Mouse (Mus musculus) limb, embryonic 11.5 days (tissue): ENCODE data around the gene Gm3625. TPM values are rescaled to one million over a fixed set of nuclear protein-coding genes. Genes with fewer than 3 reads are reported as not detected.
A peak's percentile ranks its signal among the peaks of the same experiment; 100 is the strongest.

Experiments
- ATAC-seq: fragments of 200-750 bp; cut with Nextera tagmentation; 2 replicates; pipeline ENCODE4 v1.8.0; 2017; ENCODE audit warnings: low read depth; ENCODE audit not compliant: insufficient number of reproducible peaks, low FRiP score, low TSS enrichment
- DNase-seq: peaks from one replicate; pipeline ENCODE4 v3.0.0-alpha.2; 2015; ENCODE audit warnings: low spot score
- H3K27ac ChIP-seq: fragments of 300-500 bp; sonication (generic); replicated peaks from 2 replicates; pipeline ENCODE4 v1.5.1; 2014; ENCODE audit warnings: low read depth, mild to moderate bottlenecking, low read length
- H3K27me3 ChIP-seq: fragments of 300-500 bp; sonication (generic); 2 replicates; pipeline ENCODE4 v1.6.1; 2014; ENCODE audit warnings: mild to moderate bottlenecking, low read length, mixed read lengths; ENCODE audit not compliant: control insufficient read depth, insufficient read depth
- H3K36me3 ChIP-seq: fragments of 300-500 bp; sonication (generic); 2 replicates; pipeline ENCODE4 v1.6.1; 2014; ENCODE audit warnings: mild to moderate bottlenecking, low read length, moderate library complexity, mixed read lengths; ENCODE audit not compliant: control insufficient read depth, insufficient read depth
- H3K4me1 ChIP-seq: fragments of 300-500 bp; sonication (generic); 2 replicates; pipeline ENCODE4 v1.6.1; 2014; ENCODE audit warnings: low read length, mixed read lengths; ENCODE audit not compliant: control insufficient read depth, insufficient read depth
- H3K4me2 ChIP-seq: fragments of 300-500 bp; sonication (generic); 2 replicates; pipeline ENCODE4 v1.6.1; 2014; ENCODE audit warnings: low read depth, mild to moderate bottlenecking, moderate library complexity; ENCODE audit not compliant: severe bottlenecking
- H3K4me3 ChIP-seq: fragments of 300-500 bp; sonication (generic); 2 replicates; pipeline ENCODE4 v1.5.1; 2014; ENCODE audit warnings: low read depth, low read length
- H3K9ac ChIP-seq: fragments of 300-500 bp; sonication (generic); 2 replicates; pipeline ENCODE4 v1.6.1; 2014; ENCODE audit warnings: mild to moderate bottlenecking, low read length
- H3K9me3 ChIP-seq: fragments of 300-500 bp; sonication (generic); 2 replicates; pipeline ENCODE4 v1.6.1; 2016; ENCODE audit warnings: low read length; ENCODE audit not compliant: control insufficient read depth
- WGBS: fragments of 180-500 bp; shearing (Covaris S2); extraction: QIAGEN DNeasy Blood & Tissue Kit; methylation state at CpG from one replicate; pipeline ENCODE4 v1.1.7; 2014; 5-methylcytosine and 5-hydroxymethylcytosine counted together
- polyA plus RNA-seq: library from polyadenylated mRNA; unstranded; fragments of >200 nt; fragmentation: Nextera tagmentation; extraction: Ambion mirVana; gene quantifications from 2 replicates; pipeline ENCODE4 v1.2.1, GENCODE M21; 2014

Gm3625 gene
- polyA plus RNA-seq, 1 experiment from 2014 or later = not detected

GRCm38 (mm10) chr12:4548053-4549013, 44.4 kb downstream of the Gm3625 start:
- no peak overlapping the region for H3K4me3 ChIP-seq
- WGBS = 25% methylated on average over 18 of the region's 18 CpGs
- peak overlapping the region; percentile 17; the same call in 1 of the 2 replicates for H3K4me2 ChIP-seq
- DNase-seq (peak; percentile 82), ATAC-seq (0 out of 2 replicates have a peak, but pooled peaks have one; percentile 31)
- no peaks in the 10 kb centered on the region for H3K27me3 ChIP-seq
- no peak overlapping the region for H3K9ac ChIP-seq
- no peak overlapping the region for H3K27ac ChIP-seq
- no peaks in the 10 kb centered on the region for H3K4me1 ChIP-seq
- H3K9me3 ChIP-seq = no peaks in the 10 kb centered on the region
- no peaks in the 10 kb centered on the region for H3K36me3 ChIP-seq

DNA sequence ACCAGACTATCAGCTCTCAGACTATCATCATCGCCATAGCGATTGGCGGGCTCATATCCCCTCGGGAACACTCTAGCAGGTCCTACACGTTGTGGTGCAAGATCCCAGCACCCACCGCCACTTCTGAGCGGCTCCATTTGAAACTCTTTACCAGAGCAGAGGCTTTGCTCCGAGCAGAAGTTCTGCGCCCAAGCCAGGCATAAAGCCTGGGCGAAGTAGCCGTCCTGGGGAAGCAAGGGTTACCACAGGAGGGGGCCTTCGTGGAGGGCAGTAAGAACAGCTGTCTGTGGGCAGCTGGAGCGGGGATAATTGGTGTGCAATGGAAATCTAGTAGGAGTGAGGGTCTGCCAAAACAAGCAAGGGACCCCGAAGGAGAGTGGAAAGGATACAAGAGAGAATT, 45.2 kb downstream of the Gm3625 start:
- no peak overlapping the region for H3K4me2 ChIP-seq
- H3K27me3 ChIP-seq = no peaks in the 10 kb centered on the region
- 67% methylated on average over 14 of the region's 14 CpGs for WGBS
- H3K36me3 ChIP-seq = no peaks in the 10 kb centered on the region
- no peaks in the 10 kb centered on the region for H3K9me3 ChIP-seq
- H3K27ac ChIP-seq = no peak overlapping the region
- no peak overlapping the region for H3K4me3 ChIP-seq
- ATAC-seq (no peak), DNase-seq (no peak)
- H3K4me1 ChIP-seq = no peaks in the 10 kb centered on the region
- no peak overlapping the region for H3K9ac ChIP-seq

GRCm38 (mm10) chr12:4546491-4546890, 46.2 kb downstream of the Gm3625 start:
- Histone ChIP-seq H3K27me3 (no peaks in the 10 kb centered on the region), H3K36me3 (no peaks in the 10 kb centered on the region), H3K9ac (no peak overlapping the region), H3K27ac (no peak overlapping the region), H3K4me3 (no peak overlapping the region), H3K4me2 (no peak overlapping the region), H3K9me3 (no peaks in the 10 kb centered on the region), H3K4me1 (no peaks in the 10 kb centered on the region)
- 50% methylated on average over 5 of the region's 5 CpGs for WGBS
- ATAC-seq (no peak), DNase-seq (no peak)

DNA sequence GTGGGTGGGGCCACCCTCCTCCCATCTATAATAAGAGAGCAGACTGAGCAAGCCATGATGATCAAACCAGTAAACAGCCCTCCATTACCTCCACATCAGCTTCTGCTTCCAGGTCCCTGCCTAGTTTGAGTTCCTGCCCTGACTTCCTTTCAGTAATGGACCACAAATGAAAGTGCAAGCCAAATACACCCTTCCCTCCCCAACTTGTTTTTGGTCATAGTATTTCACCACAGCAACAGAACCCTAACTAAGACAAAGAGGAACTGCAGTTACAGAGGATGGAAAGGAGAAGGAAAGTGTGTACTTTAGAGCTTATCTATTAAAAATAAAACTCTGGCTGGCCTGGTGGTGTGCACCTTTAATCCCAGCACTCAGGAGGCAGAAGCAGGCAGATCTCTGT, 47.3 kb downstream of the Gm3625 start:
- H3K27me3 ChIP-seq = no peaks in the 10 kb centered on the region

GRCm38 (mm10) chr12:4544400-4544919, 48.3 kb downstream of the Gm3625 start:
- no peak overlapping the region for H3K4me3 ChIP-seq
- DNase-seq = no peak
- H3K9me3 ChIP-seq = no peaks in the 10 kb centered on the region
- H3K4me1 ChIP-seq = no peaks in the 10 kb centered on the region
- no peak for ATAC-seq
- H3K27ac ChIP-seq = no peak overlapping the region
- WGBS = 87% methylated on average over 5 of the region's 5 CpGs
- H3K27me3 ChIP-seq = no peaks in the 10 kb centered on the region
- no peak overlapping the region for H3K4me2 ChIP-seq
- no peaks in the 10 kb centered on the region for H3K36me3 ChIP-seq
- H3K9ac ChIP-seq = no peak overlapping the region

More for the DNA sequence above, 47.3 kb downstream of the Gm3625 start:
- Histone ChIP-seq H3K9ac (no peak overlapping the region), H3K27ac (no peak overlapping the region), H3K4me2 (no peak overlapping the region), H3K4me3 (no peak overlapping the region), H3K9me3 (no peaks in the 10 kb centered on the region), H3K4me1 (no peaks in the 10 kb centered on the region), H3K36me3 (no peaks in the 10 kb centered on the region)
- DNase-seq (no peak), ATAC-seq (no peak)

Other genes with a start within 250 kb of the Gm3625 start
- gene Ncoa1, start 115.7 kb downstream of the Gm3625 start, polyA plus RNA-seq = 7.9 and 9.1 TPM in 2 replicates
- gene Itsn2, start 289 bp downstream of the Gm3625 start, polyA plus RNA-seq = 26.2 and 28.4 TPM in 2 replicates
- 0.28 and 0.30 TPM in 2 replicates for gene Fam228a, start 145.5 kb upstream of the Gm3625 start, polyA plus RNA-seq
- gene Pfn4, start 176.1 kb upstream of the Gm3625 start, polyA plus RNA-seq = 2.4 TPM in 2 replicates
- 3.7 and 4.3 TPM in 2 replicates for gene Fam228b, start 176.3 kb upstream of the Gm3625 start, polyA plus RNA-seq
- 318 and 326 TPM in 2 replicates for gene Sf3b6, start 224.6 kb upstream of the Gm3625 start, polyA plus RNA-seq
- gene Fkbp1b, start 248.7 kb upstream of the Gm3625 start, polyA plus RNA-seq = 8.6 and 9.0 TPM in 2 replicates